Mouse (Mus musculus) layer of hippocampus, adult 2 months (tissue): Measurements from ENCODE around the gene Scarb1. TPM values are rescaled to one million over a fixed set of nuclear protein-coding genes. Genes with fewer than 3 reads are reported as not detected.
"Not testable (repeated sequence)": the region's sequence is repeated elsewhere in the genome, so short reads cannot be mapped to it uniquely, and the experiment has no call there.

Source experiments
- DNase-seq, 2 experiments: peaks; one replicate each; pipeline ENCODE4 v3.0.0; 2022; ENCODE audit warnings: low spot score in 2 of 2
- H3K27ac ChIP-seq: fragments of 200-600 bp; 2 replicates; pipeline ENCODE4 v1.8.1; 2022
- H3K4me3 ChIP-seq: fragments of 200-600 bp; 2 replicates; pipeline ENCODE4 v1.8.1; 2022; ENCODE audit warnings: mild to moderate bottlenecking
- CTCF ChIP-seq: fragments of 200-600 bp; conservative IDR thresholded peaks from 2 replicates; pipeline ENCODE4 v1.8.1; 2022; ENCODE audit warnings: antibody characterized with exemption, mild to moderate bottlenecking, moderate library complexity
- long read RNA-seq, 2 experiments: library from polyadenylated mRNA; stranded (forward); transcript quantifications; one replicate each; pipeline ENCODE4 v2.0.0; 2021; ENCODE audit warnings: borderline mapping rate in 2 of 2
- total RNA-seq, 2 experiments: library from RNA; stranded (reverse); gene quantifications; 2 replicates each; pipeline ENCODE4 v1.2.3; 2021

Gene Scarb1
- 10 to 100 TPM; 34.5 to 35.1 TPM for total RNA-seq
- long read RNA-seq, experiment 1, transcript Scarb1-202 (12 exons, 2,367 nt): major isoform, 11 of 15 reads
- long read RNA-seq, experiment 1, partial matches to known transcripts: 3 of 15 reads
- long read RNA-seq, experiment 1, other reads (novel, unspliced or antisense): 0 of 15 reads
- long read RNA-seq, experiment 2, transcript Scarb1-202 (12 exons, 2,367 nt): major isoform, 20 of 27 reads
- long read RNA-seq, experiment 2, transcript Scarb1-201 (13 exons, 2,521 nt): minor isoform, 5 of 27 reads
- long read RNA-seq, experiment 2, partial matches to known transcripts: 1 of 27 reads
- long read RNA-seq, experiment 2, other reads (novel, unspliced or antisense): 0 of 27 reads

- peak; percentile 86 to 87 for DNase-seq
- TF ChIP-seq CTCF: peak; percentile 31; the same call in 1 of the 2 replicates
- Histone ChIP-seq H3K27ac (peak within 1 kb of the TSS; percentile 85), H3K4me3 (peak within 1 kb of the TSS; percentile 94)
These were observed at the start of gene Scarb1 for GRCm38 (mm10) chr5:125340547-125341262. TSS of gene Scarb1 (minus strand) at chr5:125341094.

- Histone ChIP-seq H3K4me3 (peak within 1 kb of the TSS; percentile 100), H3K27ac (peak within 1 kb of the TSS; percentile 100)
- DNase-seq: peak; percentile 83 to 86
- no peak for TF ChIP-seq CTCF
These were observed 48.9 kb upstream of the Scarb1 start, which contains the start of gene Ubc for GRCm38 (mm10) chr5:125389579-125390441. TSS of gene Ubc (minus strand) at chr5:125390202.

GRCm38 (mm10) chr5:125389131-125389578 is 48.3 kb upstream of the Scarb1 start, which contains the start of gene Gm10382:
TSS of gene Gm10382 (plus strand) at chr5:125389322.
- H3K27ac ChIP-seq: peak within 1 kb of the TSS; percentile 100
- H3K4me3 ChIP-seq: peak within 1 kb of the TSS; percentile 100
- DNase-seq: peak; percentile 69 to 80
- TF ChIP-seq CTCF: no peak

- peak overlapping the region; percentile 100 for H3K4me3 ChIP-seq
- H3K27ac ChIP-seq: peak overlapping the region; percentile 100
- no peak for TF ChIP-seq CTCF
- no peak for DNase-seq
These were observed 47.6 kb upstream of the Scarb1 start for GRCm38 (mm10) chr5:125388358-125389092.

GRCm38 (mm10) chr5:125387295-125387694 is 46.4 kb upstream of the Scarb1 start:
- not testable (repeated sequence) for DNase-seq, H3K27ac ChIP-seq
- peak overlapping the region; percentile 24; the same call in 1 of the 2 replicates for H3K4me3 ChIP-seq

GRCm38 (mm10) chr5:125385215-125385940 is 44.5 kb upstream of the Scarb1 start:
- Histone ChIP-seq H3K27ac (no peak overlapping the region), H3K4me3 (peak overlapping the region; percentile 38)
- DNase-seq: no peak
- TF ChIP-seq CTCF: peak; percentile 32

- Histone ChIP-seq H3K4me3 (peak overlapping the region; percentile 38), H3K27ac (no peak overlapping the region)
- no peak for TF ChIP-seq CTCF
- no peak for DNase-seq
These were observed 43.8 kb upstream of the Scarb1 start for GRCm38 (mm10) chr5:125384512-125385214.

- Histone ChIP-seq H3K4me3 (no peak overlapping the region), H3K27ac (no peak overlapping the region)
- no peak for TF ChIP-seq CTCF
- DNase-seq: no peak
These were observed 42.9 kb upstream of the Scarb1 start for GRCm38 (mm10) chr5:125383637-125384420.

GRCm38 (mm10) chr5:125382673-125383558 is 42.0 kb upstream of the Scarb1 start:
- Histone ChIP-seq H3K4me3 (no peak overlapping the region), H3K27ac (no peak overlapping the region)
- DNase-seq: peak in 1 of 2 experiments; percentile 57
- peak; percentile 89 for TF ChIP-seq CTCF
